Mouse (Mus musculus) forebrain, embryonic 11.5 days (tissue): ENCODE measurements around the gene Kdelc1. TPM values are rescaled to one million over a fixed set of nuclear protein-coding genes. Genes with fewer than 3 reads are reported as not detected.

ENCODE experiments used
- polyA plus RNA-seq: library from polyadenylated mRNA; unstranded; fragments of >200 nt; fragmentation: Nextera tagmentation; extraction: Ambion mirVana; gene quantifications from 2 replicates; pipeline ENCODE4 v1.2.1, GENCODE M21; 2014

The Kdelc1 gene
- polyA plus RNA-seq, 1 experiment from 2014 or later = 63.5 TPM

Other genes with a start within 250 kb of the Kdelc1 start
- 70.1 and 70.2 TPM in 2 replicates for gene Tpp2, start 185.2 kb downstream of the Kdelc1 start, polyA plus RNA-seq
- 0.85 and 0.86 TPM in 2 replicates for gene Mettl21c, start 98.8 kb downstream of the Kdelc1 start, polyA plus RNA-seq
- gene Gm8251, start 56.9 kb downstream of the Kdelc1 start, polyA plus RNA-seq = 0.28 TPM in 2 replicates
- gene Tex30, start 16.4 kb downstream of the Kdelc1 start, polyA plus RNA-seq = 116 and 123 TPM in 2 replicates
- 27.6 and 32.1 TPM in 2 replicates for gene Bivm, start 149 bp upstream of the Kdelc1 start, polyA plus RNA-seq
- 36.0 and 40.9 TPM in 2 replicates for gene Ercc5, start 28.9 kb upstream of the Kdelc1 start, polyA plus RNA-seq
- gene Mettl21e, start 100.2 kb upstream of the Kdelc1 start, polyA plus RNA-seq = not detected in 2 replicates